Mouse (Mus musculus) ovary, postnatal 10 days (tissue): ENCODE data around the gene Anln.
A peak's percentile ranks its signal among the peaks of the same experiment; 100 is the strongest.

ENCODE experiments used
- DNase-seq: peaks from one replicate; pipeline ENCODE4 v3.0.0; 2022; ENCODE audit warnings: low spot score

The Anln gene

DNA sequence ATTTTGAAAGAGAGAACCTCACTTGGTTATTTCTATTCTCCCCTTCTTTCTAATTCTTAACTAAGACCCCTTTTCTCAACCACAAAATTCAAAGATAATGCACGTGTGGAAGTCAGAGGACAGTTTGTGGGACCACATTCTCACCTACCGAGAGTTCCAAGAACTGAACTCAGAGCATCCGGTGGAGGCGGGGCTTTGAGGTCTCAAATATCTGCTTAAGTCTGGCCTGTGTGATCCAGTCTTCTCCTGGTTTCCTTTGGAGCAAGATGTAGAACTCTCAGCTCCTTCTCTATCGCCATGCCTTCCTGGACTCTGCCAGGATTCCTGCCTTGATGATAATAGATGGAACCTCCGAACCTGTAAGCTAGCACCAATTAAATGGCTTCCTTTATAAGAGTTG is 13.0 kb upstream of the Anln start:
- no peak for DNase-seq

DNA sequence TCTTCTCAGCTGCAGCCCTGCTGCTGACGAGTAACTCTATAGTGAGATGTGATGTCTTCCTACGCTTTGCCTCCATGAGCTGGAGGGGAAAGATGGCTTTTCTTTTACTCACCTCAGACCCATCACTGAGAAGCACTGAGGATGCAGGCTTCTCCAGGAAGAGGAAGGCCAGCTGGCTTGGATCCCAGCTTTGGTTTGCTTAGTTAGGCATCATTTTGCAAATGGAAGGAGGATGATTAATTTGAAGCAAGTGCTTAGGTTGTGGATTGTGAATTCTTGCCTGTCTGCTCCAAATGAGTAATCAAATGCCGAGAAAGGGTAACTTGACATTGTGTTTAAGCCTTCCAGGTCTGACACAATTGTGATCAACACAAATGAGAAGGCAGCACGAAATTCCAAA is 10.0 kb upstream of the Anln start:
- no peak for DNase-seq

DNA sequence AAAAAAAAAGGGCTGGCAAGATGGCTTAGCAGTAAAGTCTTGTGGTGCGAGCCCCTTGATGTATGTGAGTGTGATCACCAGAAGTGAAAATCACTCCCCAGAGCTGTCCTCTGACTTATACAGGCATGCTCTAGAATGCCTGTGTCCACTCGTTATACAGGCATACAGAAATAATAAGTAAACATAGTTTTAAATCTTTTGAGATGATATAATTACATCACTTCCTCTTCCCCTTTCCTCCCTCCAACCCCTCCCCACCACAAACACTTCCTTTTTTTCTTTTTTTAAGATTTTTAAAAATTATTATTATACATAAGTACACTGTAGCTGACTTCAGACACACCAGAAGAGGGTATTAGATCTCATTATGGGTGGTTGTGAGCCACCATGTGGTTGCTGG is 5.7 kb upstream of the Anln start:
- DNase-seq = no peak

DNA sequence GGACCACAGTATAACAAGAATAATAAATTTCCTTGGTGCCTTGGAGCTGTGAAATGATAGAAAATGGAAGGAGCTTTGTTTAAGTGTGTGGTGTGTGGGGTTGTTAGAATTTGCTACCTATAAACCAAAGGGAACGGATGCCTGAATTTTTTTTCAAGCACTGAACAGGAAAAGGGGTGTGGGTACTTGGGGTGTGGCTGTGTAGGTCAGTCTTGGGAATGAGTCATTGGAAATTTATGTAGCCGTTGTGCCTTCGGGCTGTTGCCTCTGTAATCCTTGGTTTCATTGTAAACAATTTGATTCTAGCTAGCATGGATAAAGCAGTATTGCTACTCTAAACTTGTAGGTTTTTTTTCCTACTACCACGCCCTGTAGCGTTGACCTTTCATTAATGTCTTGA is 1.4 kb upstream of the Anln start:
- DNase-seq = no peak

DNA sequence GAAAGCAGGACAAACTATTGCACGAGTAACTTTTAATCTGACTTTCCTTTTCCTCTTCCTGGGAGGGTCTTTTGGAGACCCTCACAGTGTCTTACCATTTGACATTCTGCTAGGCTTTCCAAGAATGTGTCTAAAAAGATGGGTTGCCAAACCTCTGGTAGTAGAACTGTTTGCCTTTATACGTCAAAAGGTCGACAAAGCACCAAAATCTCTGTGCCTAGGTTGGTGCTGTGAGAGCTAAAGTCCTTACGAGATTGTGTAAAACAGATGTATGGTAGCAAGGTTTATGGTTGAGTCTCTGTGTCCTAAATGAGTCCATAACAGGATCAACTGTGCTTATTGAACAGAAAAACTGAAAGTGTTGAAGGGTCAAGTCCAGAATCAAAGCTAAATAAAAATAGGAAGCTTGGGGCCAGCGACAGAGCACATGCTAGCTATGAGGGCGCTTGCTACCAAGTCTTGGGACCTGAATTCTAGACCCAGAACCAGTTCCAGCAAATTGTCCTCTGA is 803 bp upstream of the Anln start:
- no peak for DNase-seq

DNA sequence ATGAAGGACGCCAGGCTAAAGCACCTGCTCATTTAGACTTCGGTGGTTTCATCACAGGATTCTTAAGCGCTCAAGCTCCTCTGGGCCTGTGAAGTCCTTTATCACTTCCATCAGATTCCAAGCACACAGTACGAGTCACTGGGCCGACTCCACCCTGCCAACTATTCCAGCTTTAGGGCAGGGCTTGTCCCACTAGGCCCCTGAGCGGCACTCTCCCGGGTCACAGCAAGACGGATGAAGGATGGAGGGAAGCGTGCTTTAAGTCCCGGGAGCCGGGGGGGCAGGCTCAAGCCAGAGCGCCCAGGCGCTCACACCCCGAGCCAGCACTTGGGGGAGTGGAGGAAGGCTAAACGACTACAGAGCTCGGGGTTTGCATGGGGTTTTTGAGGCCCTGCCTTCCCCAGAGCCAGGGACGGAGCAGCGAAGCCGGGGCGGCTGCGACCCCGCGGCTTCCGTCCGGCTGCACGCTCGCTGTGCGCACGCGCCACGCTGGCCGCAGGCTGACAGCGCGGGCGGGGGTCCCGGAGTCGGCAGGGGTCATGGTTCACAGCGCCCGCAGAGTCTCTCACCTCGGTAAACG is 497 bp downstream of the Anln start:
- DNase-seq = peak; percentile 26

DNA sequence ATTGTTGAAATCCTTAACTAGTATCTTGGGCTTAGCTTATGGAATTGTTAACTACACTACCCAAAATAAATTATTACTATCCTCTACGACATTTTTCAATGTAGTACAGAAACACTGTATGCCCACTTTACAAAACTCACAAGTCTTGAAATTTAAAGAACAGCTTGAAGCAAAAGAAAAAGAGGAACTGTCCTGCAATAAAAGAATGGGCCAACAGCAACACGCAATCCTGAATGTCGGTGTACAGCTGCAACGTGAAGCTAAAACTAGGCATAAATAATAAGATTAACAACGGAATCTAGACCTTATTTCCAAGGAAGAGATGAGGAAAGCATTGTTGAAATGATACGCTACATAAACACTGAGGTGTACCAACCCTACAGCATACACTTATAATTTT is 1.1 kb downstream of the Anln start:
- no peak for DNase-seq

DNA sequence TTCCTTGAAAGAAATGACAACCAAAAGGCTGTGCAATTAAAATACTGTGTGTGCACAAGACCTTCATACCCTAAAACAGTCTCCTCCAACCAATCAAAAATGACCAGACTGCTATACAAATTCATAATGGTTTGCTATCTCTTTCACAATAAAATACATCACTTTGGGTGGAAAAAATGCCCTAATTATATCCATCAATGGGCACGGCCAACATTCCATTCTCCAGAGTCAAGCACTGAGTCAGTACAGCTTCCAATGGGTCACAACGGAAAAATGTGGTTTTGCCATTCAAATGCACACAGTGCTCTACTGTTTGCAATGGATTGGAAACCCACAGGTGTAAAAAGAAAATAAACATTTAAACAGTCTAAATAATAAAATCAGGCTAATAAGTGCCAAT is 3.1 kb downstream of the Anln start:
- no peak for DNase-seq

DNA sequence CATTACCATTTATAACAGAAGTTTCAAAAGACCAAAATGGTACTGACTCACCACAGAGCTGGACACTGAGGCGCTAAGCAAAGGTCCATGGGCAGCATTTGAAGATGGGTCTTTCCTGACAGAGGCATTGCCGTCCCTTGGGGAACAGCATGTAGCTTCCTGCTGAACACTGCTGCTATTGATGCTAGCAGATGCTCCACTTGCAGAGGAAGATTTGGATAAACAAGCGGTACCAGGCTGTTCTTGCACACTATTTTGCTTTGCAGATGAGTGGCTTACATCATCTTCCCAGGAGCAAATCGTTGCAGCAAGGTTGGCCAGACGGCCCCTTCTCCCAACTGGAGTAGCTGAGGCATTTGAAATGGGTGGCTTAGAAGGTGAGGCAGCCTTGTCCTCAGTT is 12.9 kb downstream of the Anln start:
- no peak for DNase-seq

DNA sequence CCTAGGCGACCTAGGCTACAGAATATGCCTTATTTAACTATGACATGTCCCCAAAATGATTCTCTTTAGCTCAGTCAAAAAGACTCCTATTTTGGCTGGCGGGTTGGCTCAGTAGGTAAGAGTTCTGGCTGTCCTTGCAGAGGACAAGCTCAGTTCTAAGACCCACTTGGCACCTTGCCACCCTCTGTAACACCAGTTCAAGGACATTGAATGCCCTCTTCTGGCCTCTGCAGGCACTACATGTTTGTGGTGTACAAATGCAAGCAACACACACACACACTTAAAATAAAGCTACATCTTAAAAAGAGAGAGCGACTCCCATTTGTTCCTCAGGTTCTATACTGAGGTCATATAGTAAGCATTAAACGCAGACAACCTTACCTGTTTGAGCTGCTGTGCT is 16.2 kb downstream of the Anln start:
- DNase-seq = no peak

DNA sequence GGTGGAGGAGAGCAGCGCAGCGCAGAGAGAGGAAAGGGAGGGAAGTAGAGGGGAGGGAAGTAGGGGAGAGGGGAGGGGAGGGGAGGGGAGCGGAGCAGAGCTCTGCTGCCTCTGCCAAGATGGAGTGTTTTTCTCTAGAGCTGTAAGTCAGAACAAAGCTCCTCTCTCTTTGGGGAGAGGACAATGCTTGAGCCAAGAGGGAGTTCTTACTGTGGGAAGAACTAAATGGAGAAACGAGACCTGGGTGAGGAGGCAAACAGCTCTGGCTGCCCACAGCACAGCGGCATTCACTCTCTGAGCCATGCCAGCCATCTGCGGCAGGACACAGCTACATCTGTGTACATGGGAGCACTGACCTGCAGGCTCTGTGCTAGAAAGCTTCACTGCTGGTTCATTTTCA is 21.0 kb downstream of the Anln start:
- no peak for DNase-seq

DNA sequence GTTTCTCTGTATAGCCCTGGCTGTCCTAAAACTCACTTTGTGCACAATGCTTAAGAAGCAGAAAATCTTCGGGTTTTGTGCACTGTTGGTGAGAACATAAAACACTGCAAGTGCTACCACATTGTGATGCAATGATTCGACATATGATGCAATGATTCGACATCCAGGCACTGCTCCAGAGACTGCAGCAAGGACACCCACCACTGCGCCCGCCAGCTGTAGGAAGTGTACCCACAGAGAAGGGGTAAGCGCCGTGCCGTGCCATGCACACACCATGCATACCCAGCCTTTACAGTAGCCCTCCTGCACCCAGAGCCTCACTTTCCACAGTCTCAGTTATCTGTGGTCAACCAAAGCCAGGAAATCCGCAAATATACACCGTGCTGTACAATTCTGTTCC is 22.4 kb downstream of the Anln start:
- no peak for DNase-seq

DNA sequence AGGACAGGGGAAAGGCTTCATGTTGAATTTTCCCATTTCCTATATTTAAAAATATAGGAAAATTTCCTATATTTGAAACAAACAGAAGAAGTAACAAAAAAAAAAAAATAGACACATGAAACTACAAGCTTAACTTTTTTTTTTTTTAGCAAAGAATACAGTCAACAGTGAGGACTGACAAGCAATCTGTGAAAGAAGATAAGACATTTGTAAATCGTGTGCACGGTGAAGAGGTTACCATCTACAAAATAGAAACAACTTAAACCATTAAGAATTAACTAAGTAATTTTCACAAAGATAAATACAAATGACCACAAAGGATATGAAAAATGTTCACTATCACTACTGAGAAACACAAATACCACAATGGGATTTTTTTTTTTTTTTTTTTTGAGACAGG is 22.8 kb downstream of the Anln start:
- DNase-seq = no peak

DNA sequence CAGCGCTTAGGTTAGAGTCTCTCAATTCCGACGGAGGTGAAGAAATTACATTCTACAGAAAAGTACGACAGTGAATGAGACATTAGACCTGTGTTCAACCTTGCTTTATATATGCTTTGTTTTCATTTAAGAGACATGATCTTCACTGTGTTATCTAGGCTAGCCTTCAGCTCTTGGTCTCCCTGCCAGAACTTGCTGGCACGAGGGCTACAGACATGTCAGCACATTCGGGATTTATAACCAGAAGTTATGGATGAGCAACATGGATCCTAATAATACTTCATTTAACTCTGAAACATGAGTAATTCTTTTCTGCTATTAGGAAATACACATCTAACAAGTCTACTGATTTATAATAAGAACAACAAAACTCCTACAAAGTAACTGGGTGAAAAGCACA is 28.1 kb downstream of the Anln start:
- DNase-seq = no peak

DNA sequence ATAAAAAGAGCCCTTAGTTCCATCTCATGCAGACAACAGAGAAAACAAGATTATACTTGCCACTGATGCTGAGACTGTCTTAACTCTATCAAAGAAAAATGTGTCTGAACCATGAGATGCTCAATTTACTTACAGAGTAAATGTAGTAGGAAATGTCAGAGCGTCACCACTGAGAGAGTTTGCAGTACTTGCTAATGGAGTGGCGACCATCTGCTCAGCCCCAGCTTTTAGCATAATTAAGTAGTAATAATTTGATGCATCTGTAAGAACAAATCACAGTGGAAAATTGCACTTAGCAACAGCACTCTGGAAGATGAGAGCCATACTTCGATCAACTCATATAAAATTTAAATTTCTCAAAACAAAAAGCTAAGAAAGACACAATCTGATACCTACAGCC is 33.1 kb downstream of the Anln start:
- DNase-seq = no peak

DNA sequence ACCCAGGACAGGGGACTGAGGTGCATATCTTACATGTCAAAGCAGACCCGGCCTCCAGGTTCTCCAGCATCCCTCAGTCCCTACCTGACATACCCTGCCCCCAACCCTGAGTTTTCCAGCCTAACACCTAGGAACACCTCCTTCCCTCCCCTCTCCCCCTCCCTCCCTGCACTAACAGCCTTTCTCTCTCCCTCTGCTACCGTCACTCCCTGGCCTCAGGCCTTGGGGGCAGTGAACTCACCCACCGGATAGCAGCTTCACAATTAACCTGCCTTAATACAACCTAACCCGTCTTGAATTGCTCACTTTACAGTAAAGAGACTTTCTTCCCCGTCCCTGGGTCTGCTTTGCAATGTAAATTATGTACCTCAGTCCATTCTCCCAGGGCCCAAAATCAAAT is 35.1 kb downstream of the Anln start:
- DNase-seq = no peak

DNA sequence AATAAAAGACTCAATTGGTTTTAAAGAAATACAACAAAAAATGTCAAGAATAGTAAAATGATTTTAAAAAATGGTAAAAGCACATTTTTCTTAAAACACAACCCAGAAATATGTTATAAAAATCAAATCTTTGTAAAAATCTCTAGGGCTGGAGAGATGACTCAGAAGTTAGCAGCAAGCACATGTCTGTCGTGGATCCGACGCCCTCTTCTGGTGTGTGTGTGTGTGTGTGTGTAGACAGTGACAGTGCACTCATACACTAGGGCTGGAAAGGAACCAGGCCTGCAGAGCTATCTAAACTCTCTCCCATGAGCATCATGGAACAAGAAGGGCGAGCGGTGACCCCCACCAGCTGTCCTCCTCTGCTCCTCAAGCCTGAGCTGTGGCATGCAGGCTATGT is 35.5 kb downstream of the Anln start:
- no peak for DNase-seq

DNA sequence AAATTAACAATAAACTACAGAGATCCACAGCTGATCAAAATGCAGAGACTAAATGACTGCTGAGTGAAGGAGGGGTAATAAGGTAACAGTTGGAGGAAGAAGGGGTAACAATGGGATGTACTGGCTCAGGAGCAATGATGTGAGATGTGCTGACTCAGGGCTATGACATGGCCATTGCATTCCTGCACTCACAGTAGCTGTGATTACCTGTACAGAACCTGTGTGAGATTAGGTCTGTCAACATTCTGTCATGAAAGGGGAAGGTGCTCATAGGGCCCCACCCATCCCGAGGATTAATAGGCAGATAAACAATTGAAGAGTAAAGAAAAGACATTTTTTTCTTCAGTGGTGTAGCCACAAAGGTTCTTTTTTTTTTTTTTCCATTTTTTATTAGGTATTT is 48.7 kb downstream of the Anln start:
- DNase-seq = no peak

DNA sequence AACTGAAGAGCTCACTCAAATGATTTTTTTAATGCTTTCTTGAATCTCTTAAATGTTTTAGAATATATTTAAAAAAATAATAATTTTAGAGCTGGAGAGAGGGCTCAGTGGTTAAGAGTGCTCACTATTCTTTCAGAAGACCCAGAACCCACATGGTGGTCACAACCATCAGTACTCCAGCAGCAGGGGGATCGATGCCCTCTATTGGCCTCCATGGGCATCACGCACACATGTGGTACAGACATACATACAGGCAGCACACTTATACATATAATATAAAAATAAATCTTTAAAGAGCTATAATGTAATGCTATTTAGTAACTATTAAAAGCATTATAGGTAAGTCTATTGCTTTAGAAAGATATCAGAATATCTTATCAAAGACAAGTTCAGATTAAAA is 51.8 kb downstream of the Anln start:
- no peak for DNase-seq

DNA sequence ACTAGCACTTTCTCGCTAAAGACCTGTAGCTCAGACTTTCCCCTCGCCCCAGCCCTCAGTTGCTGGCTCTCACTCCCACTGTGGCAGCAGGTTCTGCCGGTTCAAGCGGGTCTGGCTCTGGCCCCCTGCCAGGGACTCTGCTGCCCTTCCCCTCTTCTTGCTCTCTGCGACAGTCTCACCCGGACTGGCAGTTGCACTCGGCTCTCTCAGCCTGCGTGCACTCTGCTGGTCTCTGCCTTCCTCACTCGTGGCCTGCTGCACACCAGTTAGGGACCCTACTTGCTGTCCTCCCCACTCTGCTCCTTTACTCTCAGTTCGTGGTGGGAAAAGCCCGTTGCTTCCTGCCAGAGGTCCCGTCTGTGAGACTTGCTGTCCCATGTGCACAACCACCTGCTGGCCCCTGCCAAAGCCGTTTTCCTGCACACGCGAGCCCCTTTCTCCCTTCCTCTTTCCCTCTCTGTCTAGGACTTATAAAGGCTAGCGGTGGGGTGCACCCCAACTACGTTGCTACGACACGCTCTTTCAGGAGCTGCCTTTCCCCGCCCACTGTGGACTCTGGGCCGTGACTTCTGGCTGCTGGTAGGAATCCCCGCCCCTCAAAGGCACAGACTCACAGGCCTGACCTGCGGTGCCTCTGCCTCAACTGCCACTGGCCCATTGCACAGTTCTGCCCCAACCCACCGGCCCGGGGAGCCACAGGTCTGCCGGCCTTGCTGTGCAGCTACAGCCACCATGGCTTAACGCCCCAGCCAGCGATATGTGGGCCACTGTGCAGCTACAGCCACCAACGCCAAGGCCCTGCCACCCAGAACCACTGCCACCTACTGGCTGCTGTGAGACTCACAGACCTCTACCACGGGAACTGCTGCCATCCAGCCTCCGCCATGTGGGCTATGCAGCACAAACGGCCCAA is 61.3 kb downstream of the Anln start:
- DNase-seq = peak; percentile 73

DNA sequence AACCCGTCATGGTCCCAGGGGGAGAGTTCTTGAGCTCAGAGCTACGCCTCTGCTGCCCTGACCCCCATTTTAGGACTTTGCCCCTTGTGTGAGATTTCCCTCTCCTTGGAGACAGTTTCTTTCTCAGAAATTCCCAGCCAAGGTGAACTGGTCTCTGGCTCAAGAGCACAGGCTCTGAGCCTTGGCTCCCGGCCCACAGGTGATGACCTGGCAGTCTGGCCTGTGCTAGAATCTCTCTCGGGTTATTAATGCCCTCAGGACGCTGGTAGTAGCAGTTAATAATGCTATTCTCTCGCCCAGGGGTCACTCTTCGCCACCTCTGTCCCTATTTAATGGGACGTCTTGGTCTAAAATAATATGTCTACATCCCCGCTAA is 61.9 kb downstream of the Anln start:
- peak; percentile 6 for DNase-seq

DNA sequence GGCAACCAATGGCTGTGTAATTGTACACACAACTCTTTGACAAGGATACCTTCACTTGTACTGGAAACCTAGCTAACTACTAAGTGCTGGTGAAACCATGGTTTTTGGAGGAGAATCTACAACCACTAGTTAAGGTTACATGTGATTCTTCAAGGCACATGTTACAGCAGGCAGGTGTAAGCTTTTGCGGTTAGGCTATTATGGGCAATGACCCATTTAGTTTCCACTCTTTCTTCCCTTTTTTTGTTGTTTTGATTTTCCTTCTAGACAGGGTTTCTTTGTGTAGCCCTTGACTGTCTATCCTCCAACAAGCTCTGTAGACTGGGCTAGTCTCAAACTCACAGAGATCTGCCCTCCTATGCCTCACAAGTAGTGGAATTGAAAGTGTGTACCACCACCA is 64.4 kb downstream of the Anln start:
- DNase-seq = no peak

DNA sequence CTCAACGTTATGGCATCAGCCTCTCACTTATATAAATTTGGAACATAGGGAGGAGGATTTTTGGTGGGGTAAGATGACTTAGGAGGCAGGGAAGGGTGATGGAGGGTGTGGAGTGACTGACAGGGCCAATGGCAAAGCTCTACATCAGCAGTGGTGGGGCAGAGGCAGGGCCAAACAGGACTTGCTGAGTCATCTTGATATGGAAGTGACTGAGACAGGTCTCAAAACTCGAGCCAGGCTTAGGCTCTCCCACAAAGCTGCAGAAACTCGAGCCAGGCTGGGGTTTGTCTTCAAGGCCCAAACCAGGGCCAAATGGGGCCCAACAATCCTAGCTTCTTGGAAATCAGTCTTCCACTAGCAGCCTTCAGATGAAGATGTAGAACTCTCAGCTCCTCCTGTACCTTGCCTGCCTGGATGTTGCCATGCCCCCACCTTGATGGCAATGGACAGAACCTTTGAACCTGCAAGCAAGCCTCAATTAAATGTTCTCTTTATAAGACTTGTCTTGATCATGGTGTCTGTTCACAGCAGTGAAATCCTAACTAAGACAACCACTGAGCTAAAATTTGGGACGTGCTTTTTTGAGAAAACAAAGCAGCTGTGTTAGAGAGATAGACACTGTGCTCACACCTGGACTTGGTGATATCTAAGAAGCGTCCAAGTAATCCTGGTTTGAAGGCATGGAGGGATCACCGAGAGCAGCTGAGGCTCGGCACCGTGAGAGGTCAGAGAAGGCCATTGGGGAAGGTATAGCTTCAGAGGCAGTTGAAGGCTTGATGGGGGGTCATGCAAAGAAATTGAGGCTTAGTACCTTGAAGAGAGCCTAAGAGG is 66.4 kb downstream of the Anln start:
- DNase-seq = no peak
